Mouse (Mus musculus) frontal cortex, adult 2 months (tissue): ENCODE data around the gene Pold4. TPM values are rescaled to one million over a fixed set of nuclear protein-coding genes. Genes with fewer than 3 reads are reported as not detected.
"Not testable (repeated sequence)": the region's sequence is repeated elsewhere in the genome, so short reads cannot be mapped to it uniquely, and the experiment has no call there.

Experiments
- DNase-seq, 2 experiments: peaks; one replicate each; pipeline ENCODE4 v3.0.0; 2022; ENCODE audit warnings: low spot score in 1 of 2; ENCODE audit errors: extremely low spot score in 1 of 2
- polyA plus RNA-seq: library from polyadenylated mRNA; depleted of rRNA; stranded (reverse); fragments of >200 nt; gene quantifications from 2 replicates; pipeline ENCODE4 v1.2.3, GENCODE M21; 2012

Pold4 gene
- polyA plus RNA-seq, 1 experiment, result 35.0 TPM

GRCm38 (mm10) chr19:4227446-4227845, 4.3 kb upstream of the Pold4 start:
- DNase-seq, result no peak

GRCm38 (mm10) chr19:4227894-4228678, 3.6 kb upstream of the Pold4 start:
- DNase-seq, result peak in 1 of 2 experiments; percentile 89

DNA sequence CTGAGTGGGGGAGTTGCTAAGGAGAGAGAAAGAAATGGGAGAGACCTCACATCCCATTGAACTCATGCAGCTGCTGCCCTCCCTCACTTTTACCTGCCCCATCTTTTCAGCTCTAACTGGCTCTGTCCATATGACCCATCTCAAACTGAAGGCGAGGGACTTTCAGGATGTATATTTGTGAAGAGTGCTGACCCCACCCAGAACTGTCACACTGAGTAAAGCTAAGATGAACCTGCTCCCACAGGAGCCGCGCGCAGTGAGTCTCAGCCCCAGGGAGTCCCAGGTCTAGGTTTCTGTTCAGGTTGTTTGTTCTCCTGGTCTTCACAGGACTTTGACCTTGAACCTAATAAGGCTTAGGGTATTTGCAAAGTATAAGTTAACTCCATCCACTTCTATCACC, 2.8 kb upstream of the Pold4 start:
- DNase-seq, result no peak

GRCm38 (mm10) chr19:4229451-4230076, 2.1 kb upstream of the Pold4 start:
- DNase-seq, result no peak

GRCm38 (mm10) chr19:4230415-4230814, 1.3 kb upstream of the Pold4 start:
- DNase-seq, result peak in 1 of 2 experiments; percentile 22

DNA sequence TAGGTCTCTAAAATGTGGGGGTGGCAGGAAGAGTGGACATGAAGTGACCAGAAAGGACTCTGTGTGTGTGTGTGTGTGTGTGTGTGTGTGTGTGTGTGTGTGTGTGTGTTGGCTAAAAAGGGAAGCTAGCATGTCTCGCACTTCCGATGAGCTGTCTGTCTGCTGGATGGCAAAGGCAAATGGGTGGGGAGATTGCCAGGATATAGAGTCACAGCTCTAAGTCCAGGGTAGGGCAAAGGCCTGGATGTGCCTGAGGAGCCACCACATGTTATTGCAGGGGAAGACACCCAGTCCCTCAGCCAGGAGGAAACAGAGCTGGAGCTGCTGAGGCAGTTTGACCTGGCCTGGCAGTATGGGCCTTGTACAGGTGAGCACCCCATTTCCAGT, 480 bp downstream of the Pold4 start:
- DNase-seq, result peak in 1 of 2 experiments; percentile 59

DNA sequence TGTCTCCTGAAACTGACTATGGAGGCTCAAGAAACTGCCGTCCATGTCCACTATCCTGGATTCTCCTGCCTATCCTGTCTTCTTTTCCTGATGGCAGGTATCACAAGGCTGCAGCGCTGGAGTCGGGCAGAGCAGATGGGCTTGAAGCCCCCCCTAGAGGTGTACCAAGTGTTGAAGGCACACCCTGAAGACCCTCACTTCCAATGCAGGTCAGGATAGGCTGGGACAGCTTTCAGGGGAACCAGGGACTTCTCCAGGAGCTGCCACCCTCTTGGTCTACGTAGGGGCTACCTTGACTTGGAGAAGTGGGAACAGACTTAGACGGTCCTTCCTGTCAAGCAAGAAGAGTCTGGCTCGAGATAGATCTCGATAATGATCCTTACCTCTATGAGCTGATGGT, 952 bp downstream of the Pold4 start:
- DNase-seq, result no peak

DNA sequence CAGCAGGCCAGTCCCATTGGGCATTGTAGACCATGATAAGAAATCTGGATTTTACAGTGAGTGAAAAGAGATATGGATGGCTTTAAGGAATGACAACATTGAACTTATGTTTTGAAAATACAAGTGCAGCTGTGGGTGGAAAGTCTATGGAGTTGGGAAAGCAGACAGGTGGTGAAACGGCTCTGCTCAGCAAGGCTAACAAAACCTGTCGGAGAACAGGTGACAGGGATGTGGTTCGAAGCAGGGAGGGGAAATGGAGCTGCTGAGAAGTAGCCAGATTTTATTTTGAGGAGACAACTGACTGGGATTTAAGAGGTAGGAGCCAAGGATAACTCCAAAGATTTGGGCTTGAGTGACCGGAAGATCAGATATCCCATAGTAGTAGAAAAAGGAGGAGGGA, 2.8 kb downstream of the Pold4 start:
- DNase-seq, result no peak

- no peak for DNase-seq
These were observed 8.6 kb downstream of the Pold4 start for GRCm38 (mm10) chr19:4240247-4240668.

- DNase-seq, result no peak
These were observed 10.7 kb downstream of the Pold4 start for GRCm38 (mm10) chr19:4242416-4242815.

DNA sequence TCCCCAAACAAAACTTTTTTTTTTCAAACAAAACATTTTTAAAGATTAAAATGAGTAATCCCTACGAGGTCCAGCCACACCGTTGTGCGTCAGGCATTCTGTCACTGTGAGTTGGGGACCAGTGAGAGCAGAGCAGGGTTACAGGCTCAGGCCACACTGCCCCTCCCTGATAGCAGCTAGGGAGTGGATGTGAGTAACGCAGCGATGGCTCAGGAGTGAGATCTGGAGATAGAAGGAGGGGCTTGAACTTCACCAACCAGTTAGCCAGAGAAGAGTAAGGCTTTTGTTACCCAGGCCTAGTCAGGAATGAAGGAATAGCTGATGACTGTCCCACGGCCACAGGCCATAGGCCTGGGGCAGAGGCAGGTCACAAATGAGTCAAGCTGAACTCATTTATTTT, 13.1 kb downstream of the Pold4 start:
- no peak for DNase-seq

- no peak for DNase-seq
These were observed 15.3 kb downstream of the Pold4 start for GRCm38 (mm10) chr19:4247010-4247409.

DNA sequence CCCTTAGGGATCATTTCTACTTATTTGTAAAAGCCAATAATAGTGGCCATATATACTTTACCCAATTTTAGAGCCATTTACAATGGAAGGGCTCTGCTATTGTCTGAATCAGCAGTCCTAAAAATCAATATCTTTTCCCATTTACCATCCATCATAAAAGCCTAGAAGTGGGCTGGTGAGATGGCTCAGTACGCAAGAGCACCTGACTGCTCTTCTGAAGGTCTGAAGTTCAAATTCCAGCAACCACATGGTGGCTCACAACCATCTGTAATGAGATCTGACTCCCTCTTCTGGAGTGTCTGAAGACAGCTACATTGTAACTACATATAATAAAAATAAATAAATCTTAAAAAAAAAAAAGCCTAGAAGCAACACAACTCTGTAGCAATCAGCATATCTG, 17.0 kb downstream of the Pold4 start:
- DNase-seq, result not testable (repeated sequence)

GRCm38 (mm10) chr19:4254230-4254629, 22.5 kb downstream of the Pold4 start:
- DNase-seq, result no peak

- no peak for DNase-seq
These were observed 24.0 kb downstream of the Pold4 start for GRCm38 (mm10) chr19:4255583-4256162.

- peak; percentile 86 to 97 for DNase-seq
These were observed 25.7 kb downstream of the Pold4 start for GRCm38 (mm10) chr19:4257216-4257896.

DNA sequence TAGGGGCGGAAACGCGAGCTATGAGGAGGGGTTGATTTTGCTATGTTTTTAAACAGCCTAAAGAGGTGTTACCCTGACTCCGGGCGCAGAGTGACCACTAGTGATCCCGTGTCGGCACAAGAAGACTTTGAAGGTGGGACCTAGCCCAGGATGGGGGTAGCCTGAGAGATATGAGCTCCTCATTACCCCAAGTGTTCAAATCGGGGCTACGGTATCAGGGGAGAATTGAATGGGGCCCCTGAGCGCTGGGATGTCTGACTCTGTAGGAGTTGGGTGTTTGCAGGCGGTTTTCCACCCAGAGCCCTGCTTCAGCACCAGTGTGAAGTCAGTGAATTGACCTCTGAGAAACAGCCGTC, 26.2 kb downstream of the Pold4 start:
- DNase-seq, result no peak

GRCm38 (mm10) chr19:4261038-4261698, 29.5 kb downstream of the Pold4 start:
- no peak for DNase-seq

DNA sequence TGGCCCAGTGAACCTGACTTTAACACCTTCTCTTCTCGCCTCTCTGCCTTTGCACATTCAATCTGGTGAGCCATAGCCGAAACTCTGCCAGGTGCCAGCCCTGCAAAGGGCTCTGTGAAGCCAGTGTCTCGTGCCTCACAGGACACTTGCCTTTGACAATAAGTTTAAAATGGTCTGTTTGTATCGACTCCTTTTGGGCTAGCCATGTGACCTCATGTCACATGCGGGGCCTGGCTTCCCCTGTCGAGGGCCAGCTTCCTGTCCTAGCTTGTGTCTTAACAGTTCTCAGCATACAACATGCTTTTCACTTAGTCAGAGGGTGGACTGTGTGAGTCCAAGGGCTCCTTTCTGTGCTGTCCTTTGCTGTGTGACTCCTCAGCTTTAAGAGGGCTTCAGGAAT, 31.1 kb downstream of the Pold4 start:
- DNase-seq, result no peak

DNA sequence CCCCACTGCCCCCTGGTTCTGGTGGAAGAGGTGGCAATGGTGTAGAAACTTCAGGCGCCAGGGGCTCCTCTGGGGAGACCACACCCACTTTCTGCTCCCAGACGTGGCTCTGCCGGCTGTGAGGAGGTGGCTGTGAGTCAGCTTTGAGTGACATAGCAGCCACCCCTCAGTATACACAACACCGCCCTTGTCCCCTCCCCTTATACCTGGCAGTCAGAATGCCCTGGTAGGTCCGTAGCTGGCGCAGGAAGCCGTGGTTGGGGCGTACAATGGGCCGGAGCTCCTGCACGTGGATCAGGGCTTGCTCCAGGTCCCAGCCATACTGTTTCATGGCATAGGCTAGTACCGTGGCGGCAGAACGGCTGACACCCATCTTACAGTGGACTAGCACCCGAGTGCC, 32.0 kb downstream of the Pold4 start:
- DNase-seq, result no peak
